Mouse (Mus musculus): ENCODE data around the gene Gad1. TPM values are rescaled to one million over a fixed set of nuclear protein-coding genes. Genes with fewer than 3 reads are reported as not detected.
A peak's percentile ranks its signal among the peaks of the same experiment; 100 is the strongest.

Gad1 gene
- polyA plus RNA-seq, 1 experiment from 2014 or later, result 2.0 TPM

DNA sequence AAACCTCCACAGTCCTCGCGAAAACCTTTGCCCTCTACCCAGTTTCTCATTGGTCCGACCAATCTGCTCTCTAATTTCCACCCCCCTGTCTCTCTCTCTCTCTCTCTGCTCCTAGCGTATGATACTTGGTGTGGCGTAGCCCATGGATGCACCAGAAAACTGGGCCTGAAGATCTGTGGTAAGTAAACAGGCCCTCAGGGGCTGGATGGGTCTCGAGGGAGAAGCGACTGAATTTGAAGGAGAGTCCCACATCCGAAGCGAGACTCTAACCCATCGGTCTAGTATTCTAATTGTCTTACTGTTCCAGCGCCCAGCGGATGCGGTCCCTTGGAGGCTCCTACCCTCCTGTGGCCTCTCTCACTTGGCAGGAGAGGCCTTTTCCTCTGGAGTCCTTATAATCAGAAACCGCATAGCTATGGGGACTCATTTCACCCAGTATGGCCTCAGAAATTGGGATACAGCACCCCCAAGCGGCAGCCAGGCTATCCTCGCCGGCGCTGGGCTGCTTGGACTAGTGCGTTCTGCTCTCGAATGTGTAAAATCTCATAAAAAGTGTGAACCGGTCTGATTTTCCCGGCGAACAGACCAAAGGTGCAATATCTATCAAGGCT lies 14.3 kb downstream of the Gad1 start:
- WGBS, result 1% methylated on average over 23 of the region's 23 CpGs
- Histone ChIP-seq H3K4me3 (ENCODE audit: low read depth, low read length) (no peak overlapping the region), H3K9ac (replicated peaks; ENCODE audit: low read length) (no peak overlapping the region), H3K27me3 (ENCODE audit: control insufficient read depth, insufficient read depth, low read length) (peaks cover 67% of the 10 kb centered on the region), H3K4me1 (ENCODE audit: control insufficient read depth, insufficient read depth, low read length) (peaks cover 5% of the 10 kb centered on the region; the same call in 1 of the 2 replicates), H3K9me3 (replicated peaks; ENCODE audit: control insufficient read depth, low read length) (no peaks in the 10 kb centered on the region), H3K36me3 (replicated peaks; ENCODE audit: control insufficient read depth, insufficient read depth, low read depth, low read length) (no peaks in the 10 kb centered on the region), H3K4me2 (ENCODE audit: low read depth, low read length) (no peak overlapping the region), H3K27ac (replicated peaks; ENCODE audit: low read depth, low read length) (no peak overlapping the region)
- ATAC-seq (replicated peaks; ENCODE audit: insufficient number of reproducible peaks, low FRiP score, low TSS enrichment, low read depth) (no peak), DNase-seq (ENCODE audit: low spot score) (peak; percentile 75)

DNA sequence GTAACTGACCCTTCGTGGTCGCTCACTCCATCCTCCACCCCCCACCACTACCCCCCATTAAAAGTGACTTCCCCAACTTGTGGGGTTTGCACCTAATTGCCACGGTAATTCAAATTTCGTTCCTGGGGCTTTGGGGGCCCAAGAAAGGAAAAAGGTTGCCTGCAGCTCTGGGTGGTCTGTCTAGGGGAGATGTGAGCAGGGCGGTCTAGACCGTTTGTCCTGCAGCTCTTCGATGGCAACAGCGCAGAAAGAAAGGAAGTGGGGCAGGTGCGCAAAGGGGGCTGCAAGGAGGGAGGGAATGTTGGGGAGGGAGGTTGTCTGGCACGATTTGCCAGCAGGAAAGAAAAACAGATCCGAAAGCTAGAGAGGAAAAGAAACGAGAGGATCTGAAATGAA lies 14.8 kb downstream of the Gad1 start:
- Histone ChIP-seq H3K4me1 (ENCODE audit: control insufficient read depth, insufficient read depth, low read length) (peaks cover 5% of the 10 kb centered on the region; the same call in 1 of the 2 replicates), H3K27ac (replicated peaks; ENCODE audit: low read depth, low read length) (no peak overlapping the region)

DNA sequence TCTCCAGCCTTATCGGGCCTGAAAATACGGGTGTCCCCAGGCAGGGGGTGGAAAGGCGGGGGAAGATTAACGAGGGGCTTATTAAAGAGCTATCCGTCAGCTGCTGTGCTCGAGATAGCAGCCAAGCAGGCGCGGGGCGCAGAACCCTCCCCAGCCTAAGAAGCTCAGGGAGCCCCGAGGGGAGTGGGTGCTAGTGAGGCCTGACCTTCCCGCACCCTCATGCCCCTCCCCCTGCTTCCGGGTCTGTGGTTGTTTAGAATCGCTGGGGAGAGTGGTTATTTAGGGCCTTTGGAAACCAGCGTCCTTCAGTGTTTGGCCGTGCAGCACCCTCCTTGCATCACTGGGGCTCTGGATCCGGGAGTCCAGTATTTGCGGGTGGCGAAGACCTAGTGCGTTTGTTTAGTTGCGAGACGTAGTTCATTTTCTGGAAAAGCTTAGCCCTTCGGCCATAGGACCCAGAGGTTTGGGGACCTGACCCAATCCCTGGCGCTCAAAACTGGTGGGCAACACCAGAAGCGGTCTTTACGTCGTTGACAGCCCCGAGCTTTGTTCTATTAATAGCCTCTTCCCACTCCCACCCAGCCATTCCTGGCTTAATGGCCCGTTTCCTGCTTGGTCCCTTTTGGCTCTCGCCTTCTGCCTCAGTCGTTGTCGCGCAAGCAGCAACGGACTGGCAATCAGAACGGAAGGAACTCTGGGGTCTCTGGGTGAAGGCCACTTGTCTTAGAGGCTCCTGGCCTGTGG lies 15.5 kb downstream of the Gad1 start:
- Histone ChIP-seq H3K4me1 (ENCODE audit: control insufficient read depth, insufficient read depth, low read length) (peaks cover 5% of the 10 kb centered on the region; the same call in 1 of the 2 replicates), H3K27me3 (ENCODE audit: control insufficient read depth, insufficient read depth, low read length) (peaks cover 56% of the 10 kb centered on the region), H3K9me3 (replicated peaks; ENCODE audit: control insufficient read depth, low read length) (no peaks in the 10 kb centered on the region), H3K4me2 (ENCODE audit: low read depth, low read length) (peak overlapping the region; percentile 41), H3K4me3 (ENCODE audit: low read depth, low read length) (peak overlapping the region; percentile 21), H3K9ac (replicated peaks; ENCODE audit: low read length) (no peak overlapping the region), H3K27ac (replicated peaks; ENCODE audit: low read depth, low read length) (no peak overlapping the region), H3K36me3 (replicated peaks; ENCODE audit: control insufficient read depth, insufficient read depth, low read depth, low read length) (no peaks in the 10 kb centered on the region)
- WGBS, result under 1% methylated on average over 34 of the region's 34 CpGs
- ATAC-seq (replicated peaks; ENCODE audit: insufficient number of reproducible peaks, low FRiP score, low TSS enrichment, low read depth) (no peak), DNase-seq (ENCODE audit: low spot score) (no peak)

More for the DNA sequence above, 14.8 kb downstream of the Gad1 start:
- WGBS, result 2% methylated on average over 12 of the region's 12 CpGs
- ATAC-seq (replicated peaks; ENCODE audit: insufficient number of reproducible peaks, low FRiP score, low TSS enrichment, low read depth), result no peak
- no peaks in the 10 kb centered on the region for H3K36me3 ChIP-seq (replicated peaks; ENCODE audit: control insufficient read depth, insufficient read depth, low read depth, low read length)
- no peak overlapping the region for H3K4me3 ChIP-seq (ENCODE audit: low read depth, low read length)
- no peak overlapping the region; the same call in 1 of the 2 replicates for H3K4me2 ChIP-seq (ENCODE audit: low read depth, low read length)
- H3K9ac ChIP-seq (replicated peaks; ENCODE audit: low read length), result no peak overlapping the region
- DNase-seq (ENCODE audit: low spot score), result no peak
- H3K27me3 ChIP-seq (ENCODE audit: control insufficient read depth, insufficient read depth, low read length), result peaks cover 63% of the 10 kb centered on the region
- no peaks in the 10 kb centered on the region for H3K9me3 ChIP-seq (replicated peaks; ENCODE audit: control insufficient read depth, low read length)

DNA sequence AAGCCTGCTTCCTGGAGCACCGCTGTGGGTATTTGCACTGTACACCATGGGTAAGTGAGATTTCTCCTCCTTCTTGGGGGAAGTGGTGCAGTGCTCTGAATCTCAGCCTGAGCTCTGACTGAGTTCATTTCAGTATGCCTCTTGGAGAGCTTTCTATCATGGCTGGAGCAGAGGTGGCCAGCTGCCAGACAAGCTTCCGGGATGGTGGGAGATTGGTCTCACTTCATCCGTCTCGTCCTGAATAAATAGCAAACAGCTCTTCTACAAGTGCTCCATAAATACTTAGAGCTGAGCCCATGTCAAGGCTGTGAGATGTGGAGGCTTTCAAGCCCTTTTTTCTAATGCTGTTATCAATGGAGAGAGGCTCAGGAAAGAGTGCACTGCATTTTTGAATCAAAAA lies 18.8 kb downstream of the Gad1 start:
- Histone ChIP-seq H3K9me3 (replicated peaks; ENCODE audit: control insufficient read depth, low read length) (no peaks in the 10 kb centered on the region), H3K27ac (replicated peaks; ENCODE audit: low read depth, low read length) (no peak overlapping the region), H3K27me3 (ENCODE audit: control insufficient read depth, insufficient read depth, low read length) (peaks cover 29% of the 10 kb centered on the region), H3K9ac (replicated peaks; ENCODE audit: low read length) (no peak overlapping the region), H3K36me3 (replicated peaks; ENCODE audit: control insufficient read depth, insufficient read depth, low read depth, low read length) (no peaks in the 10 kb centered on the region), H3K4me1 (ENCODE audit: control insufficient read depth, insufficient read depth, low read length) (peaks cover 5% of the 10 kb centered on the region; the same call in 1 of the 2 replicates), H3K4me2 (ENCODE audit: low read depth, low read length) (no peak overlapping the region), H3K4me3 (ENCODE audit: low read depth, low read length) (no peak overlapping the region)
- no peak for ATAC-seq (replicated peaks; ENCODE audit: insufficient number of reproducible peaks, low FRiP score, low TSS enrichment, low read depth)
- WGBS, result 75% methylated on average over 4 of the region's 4 CpGs
- no peak for DNase-seq (ENCODE audit: low spot score)

DNA sequence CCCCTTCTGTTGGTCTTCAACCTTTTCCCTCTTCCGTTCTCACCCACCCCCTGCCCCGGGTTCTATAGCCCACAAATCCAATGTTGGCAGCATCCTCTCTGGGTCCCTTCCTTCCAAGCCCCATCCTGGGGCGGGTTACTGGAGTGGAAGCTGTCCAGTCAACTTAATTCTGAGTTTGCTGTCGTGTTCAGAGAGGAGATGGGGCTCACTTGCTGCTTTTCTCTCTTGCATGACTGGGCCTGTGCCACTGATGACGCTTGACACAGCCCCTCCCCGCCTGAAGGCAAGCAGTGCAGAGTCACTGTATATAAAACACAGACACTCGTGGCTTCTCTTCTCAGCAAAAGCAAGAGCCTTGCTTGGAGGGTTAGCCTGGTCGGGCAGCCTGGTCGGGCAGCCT lies 19.4 kb downstream of the Gad1 start:
- Histone ChIP-seq H3K36me3 (replicated peaks; ENCODE audit: control insufficient read depth, insufficient read depth, low read depth, low read length) (no peaks in the 10 kb centered on the region), H3K27ac (replicated peaks; ENCODE audit: low read depth, low read length) (no peak overlapping the region), H3K4me3 (ENCODE audit: low read depth, low read length) (no peak overlapping the region), H3K9ac (replicated peaks; ENCODE audit: low read length) (no peak overlapping the region), H3K9me3 (replicated peaks; ENCODE audit: control insufficient read depth, low read length) (no peaks in the 10 kb centered on the region), H3K27me3 (ENCODE audit: control insufficient read depth, insufficient read depth, low read length) (peaks cover 27% of the 10 kb centered on the region), H3K4me2 (ENCODE audit: low read depth, low read length) (no peak overlapping the region), H3K4me1 (ENCODE audit: control insufficient read depth, insufficient read depth, low read length) (peaks cover 5% of the 10 kb centered on the region; the same call in 1 of the 2 replicates)
- no peak for DNase-seq (ENCODE audit: low spot score)
- 52% methylated on average over 9 of the region's 9 CpGs for WGBS
- no peak for ATAC-seq (replicated peaks; ENCODE audit: insufficient number of reproducible peaks, low FRiP score, low TSS enrichment, low read depth)

DNA sequence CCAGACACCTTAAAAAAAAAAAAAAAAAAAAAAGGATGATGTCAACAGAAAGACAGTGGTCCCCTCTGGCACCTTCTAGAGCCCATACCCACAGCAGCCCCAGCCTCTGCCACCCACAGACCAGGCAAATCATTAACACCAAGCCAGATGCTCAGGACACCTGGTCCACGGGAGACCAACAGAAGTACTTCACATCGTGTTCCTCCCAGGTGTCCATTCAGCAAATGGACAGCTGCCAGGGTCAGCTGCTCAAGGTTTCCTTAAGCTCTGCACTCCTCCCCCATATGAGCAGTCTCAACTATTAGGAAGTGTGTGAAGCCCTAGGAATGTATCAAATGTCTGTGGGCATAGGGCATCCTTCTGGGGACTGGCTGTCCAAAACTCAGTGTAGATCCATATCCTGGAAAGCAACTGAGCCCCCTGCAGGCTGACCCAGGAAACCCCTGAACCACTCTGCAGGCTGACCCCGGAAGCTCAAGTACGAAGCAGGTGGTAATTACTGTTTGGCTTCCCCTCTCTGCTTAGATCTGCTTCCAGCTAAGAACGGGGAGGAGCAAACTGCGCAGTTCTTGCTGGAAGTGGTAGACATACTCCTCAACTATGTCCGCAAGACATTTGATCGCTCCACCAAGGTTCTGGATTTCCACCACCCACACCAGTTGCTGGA lies 20.8 kb downstream of the Gad1 start:
- Histone ChIP-seq H3K4me2 (ENCODE audit: low read depth, low read length) (no peak overlapping the region), H3K4me3 (ENCODE audit: low read depth, low read length) (no peak overlapping the region), H3K36me3 (replicated peaks; ENCODE audit: control insufficient read depth, insufficient read depth, low read depth, low read length) (no peaks in the 10 kb centered on the region), H3K27ac (replicated peaks; ENCODE audit: low read depth, low read length) (no peak overlapping the region), H3K9me3 (replicated peaks; ENCODE audit: control insufficient read depth, low read length) (no peaks in the 10 kb centered on the region), H3K4me1 (ENCODE audit: control insufficient read depth, insufficient read depth, low read length) (no peaks in the 10 kb centered on the region), H3K27me3 (ENCODE audit: control insufficient read depth, insufficient read depth, low read length) (peaks cover 16% of the 10 kb centered on the region), H3K9ac (replicated peaks; ENCODE audit: low read length) (no peak overlapping the region)
- ATAC-seq (replicated peaks; ENCODE audit: insufficient number of reproducible peaks, low FRiP score, low TSS enrichment, low read depth), result no peak
- no peak for DNase-seq (ENCODE audit: low spot score)
- 75% methylated on average over 8 of the region's 8 CpGs for WGBS

DNA sequence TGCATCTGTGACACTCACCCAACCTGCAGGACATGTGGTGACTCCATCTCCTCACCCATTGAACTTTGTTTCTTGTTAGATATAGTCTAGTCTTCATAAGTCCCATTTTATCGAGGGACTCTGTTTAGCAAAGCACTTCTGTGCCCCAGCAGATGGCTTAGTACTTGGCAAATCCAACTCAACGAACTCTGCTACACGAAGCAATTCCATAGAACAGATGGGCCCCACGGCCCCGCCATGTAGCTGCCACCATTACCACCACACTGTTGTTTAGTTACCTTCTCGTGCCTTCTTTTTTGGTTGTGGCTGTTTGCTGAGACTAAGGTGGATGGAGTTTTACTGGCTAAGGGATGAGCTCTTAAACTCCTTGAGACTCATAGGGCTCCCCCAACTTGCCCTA lies 35.3 kb downstream of the Gad1 start:
- Histone ChIP-seq H3K9ac (replicated peaks; ENCODE audit: low read length) (no peak overlapping the region), H3K4me3 (ENCODE audit: low read depth, low read length) (no peak overlapping the region), H3K4me1 (ENCODE audit: control insufficient read depth, insufficient read depth, low read length) (no peaks in the 10 kb centered on the region), H3K36me3 (replicated peaks; ENCODE audit: control insufficient read depth, insufficient read depth, low read depth, low read length) (no peaks in the 10 kb centered on the region), H3K4me2 (ENCODE audit: low read depth, low read length) (no peak overlapping the region), H3K9me3 (replicated peaks; ENCODE audit: control insufficient read depth, low read length) (no peaks in the 10 kb centered on the region), H3K27ac (replicated peaks; ENCODE audit: low read depth, low read length) (no peak overlapping the region), H3K27me3 (ENCODE audit: control insufficient read depth, insufficient read depth, low read length) (no peaks in the 10 kb centered on the region)
- ATAC-seq (replicated peaks; ENCODE audit: insufficient number of reproducible peaks, low FRiP score, low TSS enrichment, low read depth) (no peak), DNase-seq (ENCODE audit: low spot score) (no peak)
- WGBS, result 87% methylated on average over 6 of the region's 6 CpGs

DNA sequence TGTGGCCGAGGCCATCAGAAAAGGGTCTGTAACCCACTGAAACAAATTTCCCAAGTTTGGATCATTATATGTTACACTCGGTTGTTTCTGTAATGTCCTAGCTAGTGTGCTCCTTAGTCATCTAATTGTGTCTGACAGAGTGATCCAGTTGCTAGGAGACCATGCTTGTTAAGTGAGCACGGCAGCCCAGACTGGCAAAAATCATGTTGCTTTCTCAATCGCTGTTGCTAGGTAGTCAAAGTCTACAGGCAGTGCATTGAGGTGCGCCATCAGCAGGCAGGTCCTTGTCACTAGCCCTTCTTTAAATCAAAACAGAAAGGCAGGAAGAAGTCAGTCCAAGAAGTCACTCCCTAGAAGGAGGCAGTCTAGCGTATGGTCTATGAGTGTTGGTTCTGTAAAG lies 39.6 kb downstream of the Gad1 start:
- no peaks in the 10 kb centered on the region for H3K27me3 ChIP-seq (ENCODE audit: control insufficient read depth, insufficient read depth, low read length)
- no peak overlapping the region for H3K4me3 ChIP-seq (ENCODE audit: low read depth, low read length)
- H3K4me2 ChIP-seq (ENCODE audit: low read depth, low read length), result no peak overlapping the region
- no peak for ATAC-seq (replicated peaks; ENCODE audit: insufficient number of reproducible peaks, low FRiP score, low TSS enrichment, low read depth)
- H3K4me1 ChIP-seq (ENCODE audit: control insufficient read depth, insufficient read depth, low read length), result no peaks in the 10 kb centered on the region
- H3K9me3 ChIP-seq (replicated peaks; ENCODE audit: control insufficient read depth, low read length), result no peaks in the 10 kb centered on the region
- H3K36me3 ChIP-seq (replicated peaks; ENCODE audit: control insufficient read depth, insufficient read depth, low read depth, low read length), result no peaks in the 10 kb centered on the region
- WGBS, result 61% methylated on average over 6 of the region's 6 CpGs
- H3K9ac ChIP-seq (replicated peaks; ENCODE audit: low read length), result no peak overlapping the region
- DNase-seq (ENCODE audit: low spot score), result no peak
- H3K27ac ChIP-seq (replicated peaks; ENCODE audit: low read depth, low read length), result no peak overlapping the region

Measured in embryonic facial prominence, embryonic 11.5 days (tissue).